Mouse (Mus musculus) bone marrow, adult 2 months (tissue): ENCODE measurements around the gene Glipr2. TPM values are rescaled to one million over a fixed set of nuclear protein-coding genes. Genes with fewer than 3 reads are reported as not detected.
A peak's percentile ranks its signal among the peaks of the same experiment; 100 is the strongest.

Experiments used
- H3K27ac ChIP-seq: fragments of 200-500 bp; 2 replicates; pipeline ENCODE4 v1.5.1; 2012; ENCODE audit warnings: low read depth, mild to moderate bottlenecking, control low read depth, inconsistent platforms, low read length; ENCODE audit not compliant: control insufficient read depth, poor library complexity, insufficient read depth
- H3K4me1 ChIP-seq: fragments of 200-500 bp; 2 replicates; pipeline ENCODE4 v1.6.1; 2011; ENCODE audit warnings: low read length; ENCODE audit not compliant: control insufficient read depth, insufficient read depth
- H3K4me3 ChIP-seq: fragments of 200-500 bp; replicated peaks from 2 replicates; pipeline ENCODE3; 2011; ENCODE audit warnings: mild to moderate bottlenecking, low read depth, low read length, control low read depth; ENCODE audit not compliant: control insufficient read depth
- CTCF ChIP-seq: fragments of 200-500 bp; IDR thresholded peaks from 2 replicates; pipeline ENCODE4 v1.5.1; 2011; ENCODE audit warnings: low read length, control low read depth; ENCODE audit not compliant: control insufficient read depth, insufficient read depth
- POLR2A ChIP-seq: fragments of 200-500 bp; IDR thresholded peaks from 2 replicates; pipeline ENCODE4 v1.6.1; 2011; ENCODE audit warnings: low read depth, mild to moderate bottlenecking, control low read depth, low read length, borderline replicate concordance; ENCODE audit not compliant: control insufficient read depth
- WGBS: fragments of 180-500 bp; shearing (Covaris S2); methylation state at CpG from one replicate; pipeline ENCODE4 v1.1.7; 2018; 5-methylcytosine and 5-hydroxymethylcytosine counted together
- polyA plus RNA-seq: library from polyadenylated mRNA; stranded (reverse); fragments of >200 nt; gene quantifications from 2 replicates; pipeline ENCODE4 v1.2.4, GENCODE M21; 2011; ENCODE audit warnings: low replicate concordance; ENCODE audit not compliant: missing spikeins, insufficient read depth, insufficient read length

Gene Glipr2
- 20.8 and 49.7 TPM in 2 replicates for polyA plus RNA-seq

DNA sequence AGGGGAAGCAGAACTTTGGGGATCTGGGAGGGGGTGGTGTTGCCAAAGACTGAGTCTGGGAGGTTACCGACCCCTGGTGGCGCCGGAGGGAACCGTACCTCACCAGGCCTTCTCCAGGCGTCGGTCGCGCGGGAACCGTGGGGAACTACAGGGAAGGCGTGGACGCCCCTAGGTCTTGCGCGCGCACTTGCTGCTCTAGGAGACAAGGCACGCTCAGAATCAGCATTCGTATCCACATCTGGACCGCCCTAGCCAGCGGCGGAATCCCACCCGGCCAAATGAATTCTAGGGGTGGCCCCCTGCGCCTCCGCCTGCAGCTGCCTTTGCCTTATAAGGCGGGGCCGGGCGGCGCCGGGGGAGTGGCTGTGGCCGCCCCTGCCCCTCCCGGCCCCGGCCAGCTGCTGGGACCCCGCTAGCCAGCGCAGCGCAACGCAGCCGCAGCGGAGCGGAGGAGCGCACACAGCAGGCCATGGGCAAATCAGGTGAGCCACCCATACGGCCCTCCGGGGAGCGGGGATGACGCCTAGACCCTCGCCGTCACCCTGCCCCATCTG, at the start of gene Glipr2:
Gene Glipr2 (plus strand): TSS at position 110 of the 554 bp plus-strand sequence.
- TF ChIP-seq POLR2A (no peak), CTCF (peak; percentile 80)
- WGBS = under 1% methylated on average over 45 of the region's 45 CpGs
- peak within 1 kb of the TSS; percentile 84 for H3K4me3 ChIP-seq
- H3K4me1 ChIP-seq = peaks cover 3% of the 10 kb centered on the region; the same call in 1 of the 2 replicates
- peak within 1 kb of the TSS; percentile 73 for H3K27ac ChIP-seq

DNA sequence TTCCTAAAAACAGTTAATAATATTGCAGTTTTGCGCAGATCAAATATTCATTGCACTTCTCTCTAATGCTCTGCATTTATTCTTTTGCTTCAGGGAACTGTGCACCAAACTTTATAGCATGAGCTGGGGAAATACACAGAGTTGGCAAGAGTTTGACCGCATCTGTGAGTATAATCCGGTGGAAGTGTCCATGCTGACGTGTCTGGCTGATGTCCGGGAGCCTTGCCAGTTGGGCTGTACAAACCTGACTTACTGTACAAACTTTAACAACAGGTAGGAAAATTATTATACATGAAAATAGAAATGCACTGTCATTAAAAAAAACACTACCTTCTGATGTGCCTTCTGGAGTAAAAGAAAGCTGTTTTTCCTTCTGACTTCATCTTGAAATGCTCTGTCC, 39.0 kb upstream of the Glipr2 start:
- no peak for TF ChIP-seq POLR2A
- no peak for TF ChIP-seq CTCF
- 90% methylated on average over 5 of the region's 5 CpGs for WGBS

DNA sequence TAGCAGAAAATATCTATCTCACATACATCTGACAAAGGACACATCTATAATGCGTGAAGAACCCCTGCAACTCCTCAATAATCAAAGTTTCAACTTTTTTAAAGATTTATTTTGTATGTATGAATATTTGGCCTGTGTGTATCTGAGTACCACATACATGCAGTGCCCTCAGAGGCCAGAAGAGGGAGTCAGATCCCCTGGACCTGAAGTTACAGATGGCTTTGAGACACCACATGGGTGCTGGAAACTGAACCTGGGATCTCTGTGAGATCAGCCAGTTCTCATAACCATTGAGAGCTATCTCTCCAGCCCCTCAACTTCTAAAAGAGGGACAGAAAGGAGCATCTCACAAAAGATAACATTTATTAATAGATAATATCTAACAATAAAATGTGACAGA, 36.6 kb upstream of the Glipr2 start:
- TF ChIP-seq CTCF (no peak), POLR2A (no peak)
- 90% methylated on average over 1 of the region's 1 CpGs for WGBS
- Histone ChIP-seq H3K4me1 (no peaks in the 10 kb centered on the region), H3K27ac (no peak overlapping the region), H3K4me3 (no peak overlapping the region)

More for the DNA sequence above, 39.0 kb upstream of the Glipr2 start:
- Histone ChIP-seq H3K27ac (no peak overlapping the region), H3K4me3 (no peak overlapping the region), H3K4me1 (no peaks in the 10 kb centered on the region)

DNA sequence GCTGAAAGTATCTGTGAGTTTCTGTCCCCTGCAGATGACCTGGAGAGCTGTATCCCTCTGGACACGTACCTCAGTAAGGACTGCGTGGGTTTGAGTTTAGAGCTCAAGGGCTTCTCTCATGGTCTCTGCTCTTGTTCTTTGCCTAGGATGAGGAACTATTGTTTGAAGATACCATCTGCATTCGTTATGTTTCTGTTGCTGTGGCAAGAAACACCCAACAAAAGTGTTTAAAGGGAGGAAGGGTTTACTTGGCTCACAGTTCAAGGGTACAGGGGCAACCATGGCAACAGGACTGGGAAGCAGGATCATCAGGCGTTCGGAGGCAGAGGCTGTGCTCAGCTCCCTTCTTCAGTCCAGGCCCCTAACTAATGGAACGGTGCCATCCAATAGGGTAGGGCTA, 32.1 kb upstream of the Glipr2 start:
- TF ChIP-seq POLR2A (no peak), CTCF (no peak)
- Histone ChIP-seq H3K4me3 (no peak overlapping the region), H3K4me1 (no peaks in the 10 kb centered on the region), H3K27ac (no peak overlapping the region)
- 80% methylated on average over 6 of the region's 6 CpGs for WGBS

DNA sequence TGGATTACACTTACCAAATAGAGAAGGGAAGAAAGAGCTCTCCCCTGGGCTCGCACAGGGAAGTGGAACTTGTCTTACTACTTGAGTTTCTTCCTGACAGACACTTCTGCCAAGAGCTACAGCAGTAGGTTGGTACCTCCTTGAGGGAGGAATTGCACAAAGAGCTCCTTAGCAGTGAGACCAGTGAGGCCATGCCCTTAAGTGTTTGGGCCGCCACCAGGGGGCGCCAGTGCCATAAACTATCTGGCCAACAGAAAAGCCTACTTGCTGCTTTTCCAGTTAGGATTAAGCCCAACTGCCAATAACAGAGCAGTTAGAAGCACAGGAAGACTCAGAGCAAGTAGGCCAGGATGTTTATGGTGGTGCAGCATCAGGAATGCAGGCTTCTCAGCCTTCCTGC, 31.4 kb upstream of the Glipr2 start:
- Histone ChIP-seq H3K4me1 (no peaks in the 10 kb centered on the region), H3K27ac (no peak overlapping the region), H3K4me3 (no peak overlapping the region)
- 0% methylated on average over 3 of the region's 3 CpGs for WGBS
- TF ChIP-seq POLR2A (no peak), CTCF (peak; percentile 83)

DNA sequence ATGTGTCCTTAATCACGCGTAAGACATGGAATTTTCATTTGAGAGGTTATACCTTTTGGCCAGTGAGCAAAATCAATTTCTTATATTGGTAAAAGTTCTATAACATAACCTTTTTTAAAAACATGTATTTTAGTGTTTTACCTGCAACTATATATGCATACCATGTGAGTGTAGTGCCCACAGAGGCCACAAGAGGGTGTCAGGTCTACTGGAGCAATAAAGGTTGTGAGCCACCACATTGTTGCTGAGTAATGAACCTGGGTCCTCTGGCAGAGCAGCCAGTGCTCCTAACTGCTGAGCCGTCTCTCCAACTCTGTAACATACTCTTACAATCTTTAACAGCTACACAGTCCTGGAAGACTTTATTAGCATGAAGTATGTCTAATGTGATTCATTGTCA, 29.4 kb upstream of the Glipr2 start:
- H3K4me1 ChIP-seq = peaks cover 3% of the 10 kb centered on the region; the same call in 1 of the 2 replicates
- 89% methylated on average over 3 of the region's 3 CpGs for WGBS
- no peak overlapping the region for H3K4me3 ChIP-seq
- TF ChIP-seq CTCF (peak; percentile 41; the same call in 1 of the 2 replicates), POLR2A (no peak)
- H3K27ac ChIP-seq = no peak overlapping the region

DNA sequence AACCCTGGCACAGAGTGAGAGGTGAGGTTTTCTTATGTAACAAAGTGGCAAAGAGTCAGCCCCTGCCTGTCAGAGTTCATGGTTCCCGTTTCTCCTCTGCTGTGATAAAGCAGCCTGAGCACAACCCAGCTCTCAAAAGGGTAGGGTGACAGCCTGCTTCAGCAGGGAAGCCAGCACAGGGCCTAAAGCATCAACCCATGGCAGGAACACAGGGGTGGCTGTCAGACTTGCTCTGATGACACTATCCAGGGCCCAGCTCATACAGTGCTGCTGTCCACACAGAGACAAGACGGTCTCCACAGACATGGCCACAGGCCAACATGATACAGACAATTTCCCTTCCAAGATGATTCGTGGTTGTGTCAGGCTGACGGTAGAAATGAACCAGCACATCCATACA, 25.3 kb upstream of the Glipr2 start:
- Histone ChIP-seq H3K4me3 (no peak overlapping the region), H3K4me1 (peaks cover 7% of the 10 kb centered on the region; the same call in 1 of the 2 replicates), H3K27ac (peak overlapping the region; percentile 50)
- WGBS = 20% methylated on average over 4 of the region's 4 CpGs
- TF ChIP-seq CTCF (no peak), POLR2A (no peak)

DNA sequence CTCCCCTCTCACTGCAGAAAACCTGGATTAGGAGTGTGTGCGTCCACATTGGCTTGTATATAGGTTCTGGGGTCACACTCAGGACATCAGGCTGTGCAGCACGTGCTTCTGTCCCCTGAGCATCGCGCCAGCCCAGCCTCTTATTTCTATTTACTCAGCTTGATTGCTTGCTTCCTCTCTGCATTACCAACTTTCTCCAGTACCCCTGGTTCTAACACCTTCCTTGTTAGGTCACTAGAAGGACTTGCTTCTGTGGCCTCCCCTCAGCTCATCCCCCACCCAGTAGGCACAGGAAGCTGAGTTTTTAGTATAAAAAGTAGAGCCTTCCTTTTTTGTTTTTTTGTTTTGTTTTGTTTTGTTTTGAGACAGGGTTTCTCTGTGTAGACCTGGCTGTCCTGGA, 21.0 kb upstream of the Glipr2 start:
- Histone ChIP-seq H3K27ac (peak overlapping the region; percentile 72), H3K4me1 (peaks cover 7% of the 10 kb centered on the region; the same call in 1 of the 2 replicates), H3K4me3 (no peak overlapping the region)
- TF ChIP-seq POLR2A (no peak), CTCF (no peak)
- WGBS = 50% methylated on average over 4 of the region's 4 CpGs
